Mouse (Mus musculus): ENCODE measurements around the gene Malrd1. TPM values are rescaled to one million over a fixed set of nuclear protein-coding genes. Genes with fewer than 3 reads are reported as not detected.

Malrd1 gene
- total RNA-seq (2014; fragmentation: Nextera tagmentation) (not detected in 2 replicates), total RNA-seq (2017) (under 0.01 TPM in 1 of 2 replicates, not detected in the other), polyA plus RNA-seq (2012) (not detected in 2 replicates)

DNA sequence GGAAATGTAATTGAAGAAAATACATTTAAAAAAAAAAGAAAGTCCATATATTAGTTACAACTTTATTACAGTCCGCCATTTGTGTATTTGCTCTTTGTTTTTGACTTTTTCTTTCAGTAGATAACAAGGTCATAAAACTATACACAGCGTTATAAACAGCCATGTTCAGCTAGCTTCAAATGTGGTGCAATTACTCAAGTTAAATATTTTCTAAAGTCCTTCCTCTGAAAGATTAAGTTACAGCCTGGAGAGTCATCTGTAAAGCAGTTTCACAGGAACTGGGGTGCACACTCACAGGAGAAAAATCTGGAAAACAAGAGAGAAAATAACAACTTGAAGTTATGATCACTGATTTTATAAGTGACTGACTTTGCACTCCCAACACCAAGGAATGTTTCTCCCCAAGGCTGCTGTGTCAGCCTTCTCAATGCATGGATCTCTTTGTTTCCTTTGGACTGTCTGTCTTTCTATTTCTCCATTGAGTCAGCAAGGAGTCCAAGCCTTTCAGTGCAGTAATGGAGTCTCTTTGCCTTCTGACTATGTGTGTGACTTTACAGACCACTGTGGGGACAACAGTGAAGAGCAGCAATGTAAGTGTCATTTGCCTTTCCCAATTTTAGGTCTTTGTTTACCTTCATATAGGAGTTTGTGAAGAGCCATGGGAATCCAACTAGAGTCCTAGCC lies at the start of gene Malrd1:
Gene Malrd1, plus strand, starts transcription at position 239 of the 684 bp plus-strand sequence.
- ATAC-seq (ENCODE audit: extremely low read depth, insufficient number of reproducible peaks, low FRiP score, poor library complexity, severe bottlenecking) (no peak), DNase-seq (ENCODE audit: low spot score) (no peak)
- Histone ChIP-seq H3K36me3 (replicated peaks) (no peaks in the 10 kb centered on the region), H3K9me3 (replicated peaks) (peaks cover 7% of the 10 kb centered on the region), H3K27me3 (ENCODE audit: insufficient read depth, low read length) (no peaks in the 10 kb centered on the region; the same call in 1 of the 2 replicates), H3K4me3 (ENCODE audit: low read depth, low read length) (no peak within 1 kb of the TSS), H3K4me1 (ENCODE audit: insufficient read depth, low read depth, low read length) (no peaks in the 10 kb centered on the region)
- TF ChIP-seq CTCF (IDR thresholded peaks at IDR 0.05; ENCODE audit: low read depth, low read length) = no peak
- no peak for TF ChIP-seq GATA2 (IDR thresholded peaks at IDR 0.05; ENCODE audit: borderline replicate concordance, low read depth, low read length)
- TF ChIP-seq TAL1 (conservative IDR thresholded peaks at IDR 0.05; ENCODE audit: low read depth, low read length) = no peak
- TF ChIP-seq GATA1 (IDR thresholded peaks at IDR 0.05; ENCODE audit: borderline replicate concordance, low read length) = no peak
- TF ChIP-seq POLR2AphosphoS5 (IDR thresholded peaks at IDR 0.05; ENCODE audit: insufficient replicate concordance, low read depth, low read length) = no peak

DNA sequence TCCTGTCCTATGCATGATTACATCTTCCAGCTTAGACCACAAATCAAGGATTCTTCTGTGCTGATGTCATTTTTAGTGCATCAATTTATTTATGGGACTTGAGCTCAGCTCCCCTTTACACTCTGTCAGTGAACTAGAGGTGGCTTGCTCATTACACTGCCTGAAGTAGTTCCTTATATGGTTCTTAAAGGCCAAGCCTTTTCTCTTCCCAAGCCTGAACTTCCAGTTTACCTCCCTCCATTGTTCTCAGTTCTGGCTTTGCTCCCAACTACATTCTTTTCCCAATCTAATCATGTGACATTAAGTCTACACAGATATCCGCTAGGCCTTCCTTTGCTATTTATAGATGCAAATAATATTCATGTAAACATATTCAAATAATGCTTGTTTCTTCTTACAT lies 12.4 kb downstream of the Malrd1 start:
- H3K36me3 ChIP-seq (replicated peaks) = no peaks in the 10 kb centered on the region
- no peaks in the 10 kb centered on the region for H3K27me3 ChIP-seq (ENCODE audit: insufficient read depth, low read length)
- TF ChIP-seq CTCF (IDR thresholded peaks at IDR 0.05; ENCODE audit: low read depth, low read length) (no peak), POLR2AphosphoS5 (IDR thresholded peaks at IDR 0.05; ENCODE audit: insufficient replicate concordance, low read depth, low read length) (no peak), GATA2 (IDR thresholded peaks at IDR 0.05; ENCODE audit: borderline replicate concordance, low read depth, low read length) (no peak), TAL1 (conservative IDR thresholded peaks at IDR 0.05; ENCODE audit: low read depth, low read length) (no peak), GATA1 (IDR thresholded peaks at IDR 0.05; ENCODE audit: borderline replicate concordance, low read length) (no peak)
- H3K4me1 ChIP-seq (ENCODE audit: insufficient read depth, low read depth, low read length) = no peaks in the 10 kb centered on the region
- DNase-seq (ENCODE audit: low spot score) (no peak), ATAC-seq (ENCODE audit: extremely low read depth, insufficient number of reproducible peaks, low FRiP score, poor library complexity, severe bottlenecking) (no peak)
- H3K4me3 ChIP-seq (ENCODE audit: low read depth, low read length) = no peak overlapping the region
- no peaks in the 10 kb centered on the region for H3K9me3 ChIP-seq (replicated peaks)

DNA sequence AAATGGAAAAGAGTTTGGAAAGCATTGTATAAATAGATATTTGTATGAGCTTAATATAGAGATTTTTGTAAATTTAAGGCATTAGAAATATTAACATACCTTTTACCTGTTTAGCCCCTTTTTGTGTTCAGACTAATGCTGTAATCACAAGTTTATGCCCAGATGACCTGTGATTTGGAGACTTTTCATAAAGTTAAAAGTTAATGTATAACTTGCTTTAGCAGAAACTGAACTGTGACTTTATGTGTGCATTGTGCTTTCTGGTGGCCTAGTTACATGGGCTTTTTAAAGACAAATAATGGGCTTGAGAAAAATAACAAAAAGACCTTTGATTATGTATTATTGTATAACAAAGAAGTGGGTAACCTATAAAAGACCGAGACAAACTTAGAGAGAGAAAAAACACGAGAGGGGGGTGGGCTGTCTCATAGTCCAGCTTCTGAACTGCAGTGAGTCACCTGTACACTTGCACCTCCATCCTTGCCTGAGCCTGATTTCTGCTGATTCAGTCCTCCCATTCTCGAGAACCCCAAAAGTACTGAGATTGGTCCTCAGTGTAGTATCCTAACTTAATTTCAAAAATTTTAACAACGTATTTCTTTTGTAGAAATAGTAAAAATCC lies 87.2 kb downstream of the Malrd1 start:
- no peaks in the 10 kb centered on the region for H3K4me1 ChIP-seq (ENCODE audit: insufficient read depth, low read depth, low read length)
- no peak overlapping the region for H3K4me3 ChIP-seq (ENCODE audit: low read depth, low read length)
- ATAC-seq (ENCODE audit: extremely low read depth, insufficient number of reproducible peaks, low FRiP score, poor library complexity, severe bottlenecking) (no peak), DNase-seq (ENCODE audit: low spot score) (no peak)
- no peaks in the 10 kb centered on the region for H3K27me3 ChIP-seq (ENCODE audit: insufficient read depth, low read length)
- H3K36me3 ChIP-seq (replicated peaks) = no peaks in the 10 kb centered on the region
- TF ChIP-seq TAL1 (conservative IDR thresholded peaks at IDR 0.05; ENCODE audit: low read depth, low read length) (no peak), POLR2AphosphoS5 (IDR thresholded peaks at IDR 0.05; ENCODE audit: insufficient replicate concordance, low read depth, low read length) (no peak), GATA1 (IDR thresholded peaks at IDR 0.05; ENCODE audit: borderline replicate concordance, low read length) (no peak), CTCF (IDR thresholded peaks at IDR 0.05; ENCODE audit: low read depth, low read length) (no peak), GATA2 (IDR thresholded peaks at IDR 0.05; ENCODE audit: borderline replicate concordance, low read depth, low read length) (no peak)
- H3K9me3 ChIP-seq (replicated peaks) = no peaks in the 10 kb centered on the region

DNA sequence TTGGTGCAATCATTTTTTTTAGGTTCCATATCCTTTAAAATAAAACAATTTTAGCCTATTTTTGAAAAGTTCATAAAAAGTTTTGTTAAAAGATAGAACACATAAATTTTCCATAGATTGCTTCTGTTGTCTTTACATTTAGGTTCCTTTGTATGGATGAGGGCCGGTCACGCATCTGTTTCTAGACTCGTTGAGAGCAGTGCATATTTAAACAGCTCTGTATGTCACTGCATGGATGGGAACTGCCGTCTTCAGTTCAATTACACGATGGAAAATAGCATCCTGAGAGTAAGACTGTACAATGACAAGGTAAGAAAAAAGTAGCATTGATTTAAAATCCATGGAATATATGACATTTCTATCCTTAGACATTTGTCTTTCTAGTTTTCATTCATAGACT lies 87.7 kb downstream of the Malrd1 start:
- DNase-seq (ENCODE audit: low spot score) (no peak), ATAC-seq (ENCODE audit: extremely low read depth, insufficient number of reproducible peaks, low FRiP score, poor library complexity, severe bottlenecking) (no peak)
- H3K27me3 ChIP-seq (ENCODE audit: insufficient read depth, low read length) = no peaks in the 10 kb centered on the region
- H3K4me3 ChIP-seq (ENCODE audit: low read depth, low read length) = no peak overlapping the region
- no peaks in the 10 kb centered on the region for H3K4me1 ChIP-seq (ENCODE audit: insufficient read depth, low read depth, low read length)
- TF ChIP-seq GATA1 (IDR thresholded peaks at IDR 0.05; ENCODE audit: borderline replicate concordance, low read length) = no peak
- no peak for TF ChIP-seq GATA2 (IDR thresholded peaks at IDR 0.05; ENCODE audit: borderline replicate concordance, low read depth, low read length)
- no peak for TF ChIP-seq POLR2AphosphoS5 (IDR thresholded peaks at IDR 0.05; ENCODE audit: insufficient replicate concordance, low read depth, low read length)
- no peaks in the 10 kb centered on the region for H3K36me3 ChIP-seq (replicated peaks)
- H3K9me3 ChIP-seq (replicated peaks) = no peaks in the 10 kb centered on the region

DNA sequence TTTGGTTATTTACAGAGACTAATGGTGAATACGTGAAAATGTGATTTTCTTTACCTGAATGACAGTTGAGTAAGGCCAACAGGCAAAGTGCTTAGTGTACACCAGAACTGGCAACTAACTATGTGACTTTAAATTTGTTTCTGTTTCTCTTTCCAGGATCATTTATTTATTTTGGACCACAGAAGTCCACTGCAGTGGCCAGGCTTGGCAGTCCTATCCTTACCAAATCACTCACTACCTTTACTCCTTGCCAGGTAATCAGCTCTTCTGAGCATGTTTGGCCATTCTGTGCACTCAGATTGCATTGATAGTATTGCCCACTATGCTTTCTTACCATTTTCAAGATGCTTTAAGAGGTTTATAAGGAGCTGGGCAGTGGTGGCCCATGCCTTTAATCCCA lies 109.5 kb downstream of the Malrd1 start:
- no peaks in the 10 kb centered on the region for H3K4me1 ChIP-seq (ENCODE audit: insufficient read depth, low read depth, low read length)
- H3K9me3 ChIP-seq (replicated peaks) = no peaks in the 10 kb centered on the region
- H3K36me3 ChIP-seq (replicated peaks) = no peaks in the 10 kb centered on the region
- TF ChIP-seq GATA1 (IDR thresholded peaks at IDR 0.05; ENCODE audit: borderline replicate concordance, low read length) (no peak), TAL1 (conservative IDR thresholded peaks at IDR 0.05; ENCODE audit: low read depth, low read length) (no peak), GATA2 (IDR thresholded peaks at IDR 0.05; ENCODE audit: borderline replicate concordance, low read depth, low read length) (no peak), POLR2AphosphoS5 (IDR thresholded peaks at IDR 0.05; ENCODE audit: insufficient replicate concordance, low read depth, low read length) (no peak), CTCF (IDR thresholded peaks at IDR 0.05; ENCODE audit: low read depth, low read length) (no peak)
- no peak for ATAC-seq (ENCODE audit: extremely low read depth, insufficient number of reproducible peaks, low FRiP score, poor library complexity, severe bottlenecking)
- no peak overlapping the region for H3K4me3 ChIP-seq (ENCODE audit: low read depth, low read length)
- DNase-seq (ENCODE audit: low spot score) = no peak
- H3K27me3 ChIP-seq (ENCODE audit: insufficient read depth, low read length) = no peaks in the 10 kb centered on the region

DNA sequence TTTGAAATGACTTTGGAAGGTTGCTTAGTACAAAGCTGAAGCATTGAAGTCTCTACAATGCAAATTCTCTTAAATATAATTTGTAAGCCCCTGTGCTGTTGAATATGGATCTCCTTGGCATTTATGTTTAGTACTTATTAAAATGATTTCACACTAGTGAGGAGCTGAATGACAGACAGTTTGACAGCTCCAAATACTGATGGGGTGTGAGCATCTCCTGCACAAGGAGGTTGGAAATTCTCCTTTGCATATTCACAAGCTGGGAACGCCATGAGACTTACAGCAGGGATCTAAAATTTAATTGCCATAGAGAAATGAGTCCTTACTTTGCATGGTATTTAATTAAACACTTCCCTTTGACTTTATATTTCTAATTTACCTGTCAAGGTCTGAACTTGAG lies 117.6 kb downstream of the Malrd1 start:
- H3K4me1 ChIP-seq (ENCODE audit: insufficient read depth, low read depth, low read length) = no peaks in the 10 kb centered on the region
- DNase-seq (ENCODE audit: low spot score) = no peak
- ATAC-seq (ENCODE audit: extremely low read depth, insufficient number of reproducible peaks, low FRiP score, poor library complexity, severe bottlenecking) = no peak
- no peaks in the 10 kb centered on the region for H3K27me3 ChIP-seq (ENCODE audit: insufficient read depth, low read length)
- H3K9me3 ChIP-seq (replicated peaks) = no peaks in the 10 kb centered on the region
- no peak overlapping the region for H3K4me3 ChIP-seq (ENCODE audit: low read depth, low read length)
- TF ChIP-seq CTCF (IDR thresholded peaks at IDR 0.05; ENCODE audit: low read depth, low read length) = no peak
- no peak for TF ChIP-seq GATA2 (IDR thresholded peaks at IDR 0.05; ENCODE audit: borderline replicate concordance, low read depth, low read length)
- no peak for TF ChIP-seq POLR2AphosphoS5 (IDR thresholded peaks at IDR 0.05; ENCODE audit: insufficient replicate concordance, low read depth, low read length)
- TF ChIP-seq GATA1 (IDR thresholded peaks at IDR 0.05; ENCODE audit: borderline replicate concordance, low read length) = no peak
- TF ChIP-seq TAL1 (conservative IDR thresholded peaks at IDR 0.05; ENCODE audit: low read depth, low read length) = no peak
- H3K36me3 ChIP-seq (replicated peaks) = no peaks in the 10 kb centered on the region

Data from G1E (cell line).